Mouse (Mus musculus) CD4-positive naive resting alpha-beta T cell, adult 76 days (primary cell): ENCODE measurements around the gene Sry. TPM values are rescaled to one million over a fixed set of nuclear protein-coding genes. Genes with fewer than 3 reads are reported as not detected.

Source experiments
- total RNA-seq: library from RNA; stranded (reverse); gene quantifications from one replicate; pipeline ENCODE4 v1.2.4, GENCODE M21; 2023

Sry gene
- not detected for total RNA-seq

DNA sequence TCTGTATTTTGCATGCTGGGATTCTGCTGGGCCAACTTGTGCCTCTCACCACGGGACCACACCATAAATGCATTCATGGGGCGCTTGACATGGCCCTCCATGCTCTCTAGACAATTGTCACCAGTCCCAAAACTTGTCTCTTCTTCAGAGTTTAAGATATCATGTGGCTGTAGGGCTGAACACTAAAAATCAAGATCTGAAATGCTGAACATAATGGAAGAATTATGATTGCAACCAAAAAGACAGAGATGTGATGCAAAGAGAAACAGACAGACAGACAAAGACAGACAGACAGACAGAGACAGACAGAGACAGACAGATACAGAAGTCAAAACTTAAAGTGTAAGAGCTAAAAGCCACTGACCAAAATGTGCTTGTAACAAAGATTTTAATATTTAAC, at the start of gene Sry:
Sry (minus strand) TSS at position 101 of the 400 bp plus-strand sequence.

Other genes starting within 250 kb of the Sry start
- gene H2al2c, start 64.6 kb downstream of the Sry start, total RNA-seq = not detected
- not detected for gene H2al2b, start 57.0 kb upstream of the Sry start, total RNA-seq
- not detected for gene Gm4064, start 132.5 kb upstream of the Sry start, total RNA-seq
- not detected for gene Rbmy, start 167.0 kb upstream of the Sry start, total RNA-seq
- gene Gm10256, start 167.0 kb upstream of the Sry start, total RNA-seq = not detected
- not detected for gene Gm10352, start 237.3 kb upstream of the Sry start, total RNA-seq